Mouse (Mus musculus): Measurements from ENCODE around the gene Gpc2. TPM values are rescaled to one million over a fixed set of nuclear protein-coding genes. Genes with fewer than 3 reads are reported as not detected.
A peak's percentile ranks its signal among the peaks of the same experiment; 100 is the strongest.

The Gpc2 gene
- polyA plus RNA-seq, 1 experiment from 2014 or later: 4.7 TPM

DNA sequence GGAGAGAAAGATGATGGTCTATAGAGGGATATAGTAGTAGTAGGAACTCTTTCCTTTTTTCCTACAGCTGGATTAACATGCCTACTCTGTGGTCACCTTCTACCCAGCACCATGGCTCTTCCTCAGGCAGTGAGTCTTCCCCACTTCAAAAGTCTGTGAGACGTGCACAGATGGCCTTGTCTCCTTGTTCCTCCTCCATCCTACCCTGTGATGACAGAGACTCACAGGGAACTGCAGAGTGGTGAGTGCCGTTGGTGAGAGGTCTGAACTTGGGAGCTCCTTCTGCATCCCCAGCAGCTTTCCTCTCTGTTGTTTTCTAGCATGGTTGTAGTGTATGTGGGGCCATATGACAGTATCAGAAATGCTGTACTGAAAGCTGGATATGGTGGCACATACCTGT lies 2.0 kb upstream of the Gpc2 start:
- Histone ChIP-seq H3K9ac (no peak overlapping the region), H3K27me3 (ENCODE audit: insufficient read depth, low read length) (no peaks in the 10 kb centered on the region; the same call in 1 of the 2 replicates), H3K36me3 (ENCODE audit: insufficient read depth) (peaks cover 5% of the 10 kb centered on the region; the same call in 1 of the 2 replicates), H3K9me3 (ENCODE audit: low read depth, low read length) (peaks cover 9% of the 10 kb centered on the region; the same call in 1 of the 2 replicates), H3K27ac (ENCODE audit: low read depth) (no peak overlapping the region), H3K4me2 (no peak overlapping the region), H3K4me3 (ENCODE audit: low read depth, low read length) (no peak overlapping the region), H3K4me1 (ENCODE audit: insufficient read depth) (peaks cover 5% of the 10 kb centered on the region)
- ATAC-seq (ENCODE audit: insufficient read depth) (no peak), DNase-seq (no peak)
- no peak for TF ChIP-seq CTCF (IDR thresholded peaks at IDR 0.05; ENCODE audit: low read depth)
- 70% methylated on average over 2 of the region's 2 CpGs for WGBS

DNA sequence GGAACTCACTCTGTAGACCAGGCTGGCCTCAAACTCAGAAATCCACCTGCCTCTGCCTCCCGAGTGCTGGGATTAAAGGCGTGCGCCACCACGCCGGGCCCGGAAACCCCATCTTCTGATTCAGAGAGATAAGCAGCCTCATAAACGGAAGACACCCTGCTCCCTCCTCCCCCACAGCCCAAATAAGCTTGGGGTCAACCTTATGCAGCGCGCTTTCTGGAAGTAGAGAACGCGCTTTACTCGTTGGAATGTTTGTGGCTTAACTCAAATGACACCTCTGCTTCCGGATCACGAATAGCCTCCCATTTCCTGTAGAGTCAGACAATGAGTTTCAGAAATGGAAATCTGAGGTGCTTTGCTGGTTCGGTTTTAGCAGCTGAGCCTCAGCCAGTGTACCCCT lies 1.0 kb upstream of the Gpc2 start:
- H3K36me3 ChIP-seq (ENCODE audit: insufficient read depth): peaks cover 15% of the 10 kb centered on the region; the same call in 1 of the 2 replicates
- no peak for TF ChIP-seq CTCF (IDR thresholded peaks at IDR 0.05; ENCODE audit: low read depth)
- ATAC-seq (ENCODE audit: insufficient read depth): no peak
- H3K9me3 ChIP-seq (ENCODE audit: low read depth, low read length): peaks cover 9% of the 10 kb centered on the region; the same call in 1 of the 2 replicates
- H3K4me3 ChIP-seq (ENCODE audit: low read depth, low read length): no peak overlapping the region
- H3K27ac ChIP-seq (ENCODE audit: low read depth): no peak overlapping the region
- no peak overlapping the region for H3K9ac ChIP-seq
- no peak overlapping the region; the same call in 1 of the 2 replicates for H3K4me2 ChIP-seq
- DNase-seq: no peak
- H3K4me1 ChIP-seq (ENCODE audit: insufficient read depth): peaks cover 7% of the 10 kb centered on the region
- 89% methylated on average over 15 of the region's 15 CpGs for WGBS
- H3K27me3 ChIP-seq (ENCODE audit: insufficient read depth, low read length): no peaks in the 10 kb centered on the region; the same call in 1 of the 2 replicates

DNA sequence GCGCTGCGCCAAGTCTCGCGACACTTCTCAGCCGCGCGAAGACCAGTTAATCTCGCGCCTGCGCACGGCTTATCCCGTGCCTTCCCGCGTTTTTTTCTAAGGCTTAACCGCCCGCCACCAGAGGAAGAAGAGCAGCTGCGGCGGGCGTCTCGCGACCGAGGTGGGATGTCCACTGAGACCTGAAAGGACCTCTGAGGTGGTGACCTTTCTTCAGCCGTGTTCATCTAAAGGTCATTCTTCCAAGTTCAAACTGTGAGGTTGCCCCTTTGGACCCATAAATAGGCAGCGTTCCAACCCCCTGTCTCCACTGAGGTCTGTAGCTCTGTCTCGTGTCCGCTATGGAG lies 592 bp upstream of the Gpc2 start:
- H3K9me3 ChIP-seq (ENCODE audit: low read depth, low read length): peaks cover 9% of the 10 kb centered on the region; the same call in 1 of the 2 replicates

DNA sequence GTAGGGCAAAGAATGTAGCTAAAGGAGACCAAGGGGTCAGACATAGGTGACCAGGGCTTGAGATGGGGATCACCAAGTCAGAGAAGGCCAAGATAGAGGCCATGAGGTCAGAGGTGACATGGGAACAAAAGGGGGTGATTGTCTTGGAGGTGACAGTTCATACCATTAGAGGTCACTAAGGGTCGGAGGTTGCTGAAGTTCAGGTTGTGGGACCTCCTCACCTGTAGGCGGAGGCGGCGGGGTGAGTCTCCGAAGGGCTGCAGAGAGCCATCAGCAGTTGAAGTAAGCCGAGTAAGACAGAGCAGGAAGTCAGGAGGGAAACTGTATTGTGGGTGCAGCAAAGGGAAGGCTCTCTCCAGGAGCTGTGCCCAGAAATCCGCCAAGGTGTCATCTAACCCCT lies 1.8 kb downstream of the Gpc2 start:
- H3K4me2 ChIP-seq: no peak overlapping the region
- H3K27me3 ChIP-seq (ENCODE audit: insufficient read depth, low read length): no peaks in the 10 kb centered on the region; the same call in 1 of the 2 replicates
- no peak for TF ChIP-seq CTCF (IDR thresholded peaks at IDR 0.05; ENCODE audit: low read depth)
- H3K36me3 ChIP-seq (ENCODE audit: insufficient read depth): peaks cover 20% of the 10 kb centered on the region; the same call in 1 of the 2 replicates
- ATAC-seq (ENCODE audit: insufficient read depth): no peak
- peaks cover 9% of the 10 kb centered on the region; the same call in 1 of the 2 replicates for H3K9me3 ChIP-seq (ENCODE audit: low read depth, low read length)
- H3K9ac ChIP-seq: no peak overlapping the region
- no peak overlapping the region for H3K4me3 ChIP-seq (ENCODE audit: low read depth, low read length)
- no peak overlapping the region for H3K27ac ChIP-seq (ENCODE audit: low read depth)
- DNase-seq: no peak
- H3K4me1 ChIP-seq (ENCODE audit: insufficient read depth): peaks cover 8% of the 10 kb centered on the region
- WGBS: 81% methylated on average over 7 of the region's 7 CpGs

More for the DNA sequence above, 592 bp upstream of the Gpc2 start:
- Histone ChIP-seq H3K27ac (ENCODE audit: low read depth) (no peak overlapping the region), H3K27me3 (ENCODE audit: insufficient read depth, low read length) (no peaks in the 10 kb centered on the region; the same call in 1 of the 2 replicates), H3K9ac (no peak overlapping the region), H3K4me2 (peak overlapping the region; percentile 66), H3K4me3 (ENCODE audit: low read depth, low read length) (peak overlapping the region; percentile 60), H3K4me1 (ENCODE audit: insufficient read depth) (peaks cover 8% of the 10 kb centered on the region), H3K36me3 (ENCODE audit: insufficient read depth) (peaks cover 17% of the 10 kb centered on the region; the same call in 1 of the 2 replicates)
- ATAC-seq (ENCODE audit: insufficient read depth): no peak
- DNase-seq: no peak
- WGBS: 20% methylated on average over 26 of the region's 26 CpGs
- TF ChIP-seq CTCF (IDR thresholded peaks at IDR 0.05; ENCODE audit: low read depth): no peak

DNA sequence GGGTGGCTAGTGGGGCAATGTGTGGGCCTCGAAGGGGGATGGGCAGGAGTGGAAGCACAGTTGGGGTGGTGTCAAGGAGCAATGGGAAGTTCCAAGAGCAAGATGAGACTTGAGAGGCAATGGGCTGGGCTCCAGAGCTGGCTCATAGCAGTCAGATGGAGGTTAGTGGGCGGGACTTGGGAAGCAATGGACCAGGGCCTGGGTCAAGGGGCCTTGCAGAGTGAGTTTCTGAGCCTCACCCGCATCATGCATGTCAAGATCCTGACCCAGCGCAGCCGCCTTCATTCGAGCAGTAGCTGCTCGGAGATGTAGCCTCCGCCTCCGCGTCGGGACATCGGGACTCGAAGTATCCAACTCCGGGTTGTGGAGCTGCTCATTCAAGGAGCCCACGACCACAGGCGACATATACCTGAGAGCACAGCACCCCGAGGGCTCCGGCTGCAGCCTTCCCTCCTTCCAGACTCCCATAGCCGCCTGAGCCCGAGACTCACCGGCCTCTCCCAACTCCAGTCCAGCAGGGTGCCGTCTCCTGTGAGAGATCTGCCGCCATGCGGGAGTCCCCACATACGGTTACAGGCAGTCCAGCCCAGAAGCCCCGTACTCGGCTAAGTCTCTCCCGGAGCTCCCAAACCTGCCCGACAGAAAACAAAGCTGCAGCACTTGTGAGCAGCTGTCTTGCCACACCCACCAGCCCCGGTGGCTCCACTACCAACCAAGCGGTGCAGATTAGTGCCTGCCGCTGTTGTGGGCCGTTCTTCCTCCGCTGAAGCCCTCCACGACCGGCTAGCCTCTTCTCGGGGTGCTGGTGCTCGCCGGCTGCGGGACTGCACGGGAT lies 4.4 kb downstream of the Gpc2 start:
- Histone ChIP-seq H3K9me3 (ENCODE audit: low read depth, low read length) (peaks cover 1% of the 10 kb centered on the region; the same call in 1 of the 2 replicates), H3K27ac (ENCODE audit: low read depth) (no peak overlapping the region), H3K4me3 (ENCODE audit: low read depth, low read length) (peak overlapping the region; percentile 16), H3K4me2 (peak overlapping the region; percentile 48), H3K9ac (peak overlapping the region; percentile 16), H3K36me3 (ENCODE audit: insufficient read depth) (peaks cover 20% of the 10 kb centered on the region; the same call in 1 of the 2 replicates), H3K4me1 (ENCODE audit: insufficient read depth) (peaks cover 12% of the 10 kb centered on the region), H3K27me3 (ENCODE audit: insufficient read depth, low read length) (no peaks in the 10 kb centered on the region)
- peak; percentile 42 for DNase-seq
- no peak for TF ChIP-seq CTCF (IDR thresholded peaks at IDR 0.05; ENCODE audit: low read depth)
- 35% methylated on average over 41 of the region's 41 CpGs for WGBS
- ATAC-seq (ENCODE audit: insufficient read depth): no peak

DNA sequence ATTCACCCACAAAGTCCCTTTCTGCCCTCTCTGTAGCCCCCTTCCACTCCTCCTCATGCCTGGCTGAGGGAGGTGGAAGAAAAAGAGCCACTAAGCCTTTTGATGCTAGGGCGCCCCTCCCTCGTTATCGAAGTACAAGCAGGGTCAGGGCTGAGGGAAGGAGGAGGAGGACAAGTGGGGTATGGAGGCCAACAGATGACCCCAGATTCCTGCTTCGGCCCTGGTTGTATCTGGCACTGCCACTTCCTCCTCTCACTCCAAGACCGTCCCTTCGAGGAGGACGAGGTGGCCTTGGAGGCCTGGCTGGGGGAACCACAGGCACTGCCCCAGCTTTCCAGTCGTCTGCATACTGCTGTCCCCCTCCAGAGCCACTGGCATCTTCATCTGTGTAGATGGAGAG lies 5.6 kb downstream of the Gpc2 start:
- peaks cover 20% of the 10 kb centered on the region; the same call in 1 of the 2 replicates for H3K36me3 ChIP-seq (ENCODE audit: insufficient read depth)
- H3K4me3 ChIP-seq (ENCODE audit: low read depth, low read length): no peak overlapping the region
- H3K27ac ChIP-seq (ENCODE audit: low read depth): no peak overlapping the region
- no peak overlapping the region for H3K9ac ChIP-seq
- DNase-seq (no peak), ATAC-seq (ENCODE audit: insufficient read depth) (no peak)
- no peak for TF ChIP-seq CTCF (IDR thresholded peaks at IDR 0.05; ENCODE audit: low read depth)
- H3K4me2 ChIP-seq: no peak overlapping the region
- H3K4me1 ChIP-seq (ENCODE audit: insufficient read depth): peaks cover 12% of the 10 kb centered on the region
- 66% methylated on average over 8 of the region's 8 CpGs for WGBS
- H3K27me3 ChIP-seq (ENCODE audit: insufficient read depth, low read length): no peaks in the 10 kb centered on the region
- H3K9me3 ChIP-seq (ENCODE audit: low read depth, low read length): no peaks in the 10 kb centered on the region

DNA sequence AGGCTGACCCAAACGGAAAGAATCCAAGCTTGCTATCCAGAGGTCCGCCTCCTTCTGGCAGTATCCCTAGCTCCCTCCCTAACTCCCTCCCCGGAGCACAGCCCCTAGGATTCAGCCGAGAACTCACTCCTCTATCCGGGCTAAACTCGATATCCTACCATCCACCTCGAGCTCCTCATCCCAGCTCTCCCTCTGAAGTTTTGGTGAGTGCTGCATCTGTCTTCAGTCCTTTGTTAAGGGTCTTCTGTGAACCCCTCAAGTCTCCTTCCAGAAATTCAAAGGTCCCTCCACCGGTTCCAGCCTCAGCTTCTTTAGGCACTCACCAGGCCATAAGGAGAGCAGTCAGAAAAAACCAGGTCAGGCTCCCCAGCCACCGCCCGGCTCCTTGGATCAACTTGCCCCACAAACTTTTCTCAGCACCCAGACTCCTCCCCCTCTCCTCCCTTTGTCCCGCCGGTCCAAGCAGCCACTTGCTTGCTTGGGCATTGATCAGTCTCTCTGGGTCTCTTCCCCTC lies 7.3 kb downstream of the Gpc2 start, which contains the start of gene Gal3st4:
TSS of gene Gal3st4 (minus strand) at position 432 of the 515 bp plus-strand sequence.
- TF ChIP-seq CTCF (IDR thresholded peaks at IDR 0.05; ENCODE audit: low read depth): no peak
- Histone ChIP-seq H3K9ac (peak within 1 kb of the TSS; percentile 32; the same call in 1 of the 2 replicates), H3K4me2 (peak within 1 kb of the TSS; percentile 39), H3K27ac (ENCODE audit: low read depth) (no peak within 1 kb of the TSS), H3K36me3 (ENCODE audit: insufficient read depth) (peaks cover 20% of the 10 kb centered on the region; the same call in 1 of the 2 replicates), H3K9me3 (ENCODE audit: low read depth, low read length) (no peaks in the 10 kb centered on the region), H3K4me1 (ENCODE audit: insufficient read depth) (peaks cover 7% of the 10 kb centered on the region; the same call in 1 of the 2 replicates), H3K4me3 (ENCODE audit: low read depth, low read length) (peak within 1 kb of the TSS; percentile 10; the same call in 1 of the 2 replicates), H3K27me3 (ENCODE audit: insufficient read depth, low read length) (no peaks in the 10 kb centered on the region)
- ATAC-seq (ENCODE audit: insufficient read depth) (peak; percentile 65), DNase-seq (peak; percentile 62)
- WGBS: 3% methylated on average over 12 of the region's 12 CpGs
